Mouse (Mus musculus) WW6 (cell line): ENCODE measurements around the gene Stmnd1.
"Not testable (repeated sequence)": the region's sequence is repeated elsewhere in the genome, so short reads cannot be mapped to it uniquely, and the experiment has no call there.

ENCODE experiments used
- DNase-seq: peaks from one replicate; pipeline ENCODE4 v3.0.0-alpha.2; 2013; ENCODE audit warnings: low read depth, low spot score

Stmnd1 gene

DNA sequence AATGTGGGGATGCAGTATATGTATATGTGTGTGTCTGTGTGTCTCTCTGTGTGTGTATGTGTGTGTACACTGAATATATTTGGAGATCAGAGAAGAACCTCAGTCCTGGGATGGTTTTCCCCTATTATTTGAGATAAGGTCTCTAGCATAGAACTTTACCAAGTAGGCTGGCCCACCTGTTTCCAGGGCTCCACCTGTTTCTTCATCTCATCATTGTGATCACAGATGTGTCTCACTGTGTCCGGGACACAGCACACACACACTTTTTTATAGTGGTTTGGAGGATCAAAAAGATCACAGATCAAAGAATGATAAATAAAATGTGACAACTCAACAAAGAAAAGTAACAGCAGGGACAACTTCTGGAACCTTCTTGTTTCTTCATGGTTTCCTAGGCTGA lies 17.0 kb downstream of the Stmnd1 start:
- DNase-seq: no peak

GRCm38 (mm10) chr13:46294365-46294764 lies 20.8 kb downstream of the Stmnd1 start:
- DNase-seq: no peak

GRCm38 (mm10) chr13:46297701-46298100 lies 24.2 kb downstream of the Stmnd1 start:
- no peak for DNase-seq

- peak; percentile 16 for DNase-seq
Observed at GRCm38 (mm10) chr13:46310790-46311189, 37.3 kb downstream of the Stmnd1 start.

DNA sequence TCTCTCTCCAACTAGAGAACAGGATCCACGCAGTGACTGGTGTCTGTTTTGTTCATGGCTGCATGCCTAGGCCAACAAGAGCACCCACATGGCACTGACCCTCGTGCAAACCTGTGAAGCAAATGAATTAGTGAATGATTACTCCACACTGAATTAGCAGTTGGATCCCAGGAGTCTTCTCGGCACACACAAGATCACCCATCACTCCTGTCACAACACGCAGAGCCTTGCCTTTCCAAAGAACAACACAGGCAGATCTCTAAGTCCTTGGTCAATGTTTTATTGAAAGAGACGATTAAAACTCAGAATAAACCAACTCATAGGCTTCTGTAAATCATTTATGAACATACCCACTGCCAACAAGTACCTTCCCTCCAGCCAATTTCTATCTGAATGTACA lies 39.7 kb downstream of the Stmnd1 start:
- no peak for DNase-seq

DNA sequence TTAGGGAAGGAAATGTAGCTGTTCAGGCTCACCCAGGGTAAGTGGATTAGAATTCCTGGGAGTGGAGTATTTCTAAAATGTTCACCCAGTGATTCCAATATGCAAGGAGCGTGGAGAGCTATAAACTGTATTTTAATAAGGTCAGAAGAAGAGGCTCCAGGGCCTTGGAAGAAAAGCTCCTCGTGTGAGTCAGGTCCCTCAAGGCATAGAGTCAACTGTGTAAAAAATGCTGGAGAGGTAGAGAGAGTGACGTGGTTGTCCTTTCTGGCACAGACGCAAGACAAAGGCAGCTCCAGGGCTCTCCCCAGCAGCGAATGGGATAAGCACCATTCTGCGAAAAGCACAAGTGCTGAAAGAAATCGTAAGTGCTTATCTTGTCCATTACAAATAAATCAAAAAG lies 41.6 kb downstream of the Stmnd1 start:
- DNase-seq: no peak

- DNase-seq: no peak
Observed at GRCm38 (mm10) chr13:46326351-46326985, 52.9 kb downstream of the Stmnd1 start.

- no peak for DNase-seq
Observed at GRCm38 (mm10) chr13:46335020-46335419, 61.5 kb downstream of the Stmnd1 start.

GRCm38 (mm10) chr13:46336281-46336680 lies 62.8 kb downstream of the Stmnd1 start:
- not testable (repeated sequence) for DNase-seq

- DNase-seq: no peak
Observed at GRCm38 (mm10) chr13:46337791-46338190, 64.3 kb downstream of the Stmnd1 start.

DNA sequence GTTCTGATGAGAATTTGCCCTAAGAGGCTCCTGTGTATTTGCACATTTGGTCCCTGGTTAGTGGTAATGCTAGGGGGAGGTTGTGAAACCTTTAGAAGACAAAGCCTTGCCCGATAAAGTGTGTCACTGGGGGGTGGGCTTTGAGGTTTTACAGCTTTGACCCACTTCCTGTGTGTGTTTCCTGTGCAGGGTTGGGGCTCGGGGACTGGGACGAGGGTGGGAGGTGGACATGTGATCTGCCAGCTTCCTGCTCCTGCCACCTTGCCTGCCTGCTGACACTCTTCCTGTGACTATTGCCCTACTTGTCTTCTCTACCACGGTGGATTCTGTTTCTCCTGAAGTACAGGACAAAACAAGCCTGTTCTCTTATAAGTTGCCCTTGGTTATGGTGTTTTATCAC lies 66.4 kb downstream of the Stmnd1 start:
- no peak for DNase-seq

DNA sequence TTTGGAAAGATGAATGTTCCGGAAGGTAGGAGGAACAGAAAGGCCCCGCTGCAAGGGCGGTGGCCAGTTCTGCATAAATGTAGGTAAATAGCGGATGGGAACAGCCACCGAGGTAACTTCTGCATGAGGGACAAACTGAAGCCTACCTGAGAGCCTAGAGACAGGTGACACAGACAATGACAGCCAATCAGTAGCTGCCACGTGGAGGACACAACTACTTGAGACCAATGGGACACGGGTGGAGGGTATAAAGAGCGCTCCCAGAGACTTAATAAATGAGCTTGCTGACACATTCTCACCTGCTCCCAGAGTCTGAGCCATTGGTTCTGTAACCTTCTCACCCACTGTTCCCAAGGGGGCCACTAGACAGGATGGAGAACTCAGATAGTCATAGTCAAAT lies 67.1 kb downstream of the Stmnd1 start:
- DNase-seq: no peak

GRCm38 (mm10) chr13:46341419-46341818 lies 67.9 kb downstream of the Stmnd1 start:
- DNase-seq: no peak

DNA sequence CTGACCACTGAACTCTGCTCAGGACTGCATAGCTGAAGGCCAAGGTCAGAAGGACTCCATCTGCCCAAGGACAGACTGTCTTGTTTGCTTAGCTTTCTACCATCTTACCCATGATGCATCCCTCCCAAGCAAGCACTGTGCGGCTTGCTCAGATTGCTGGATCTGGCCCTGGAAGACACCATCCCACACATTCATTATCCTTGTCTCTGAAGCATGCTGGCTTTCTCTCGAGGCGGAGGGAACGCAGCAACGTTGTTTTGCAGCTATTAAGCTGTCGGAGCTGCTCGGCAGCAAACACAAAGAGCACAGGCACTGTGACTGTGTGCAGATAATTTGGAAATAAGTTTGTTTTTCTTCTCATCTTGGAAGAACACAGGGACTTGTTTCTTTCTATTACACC lies 69.7 kb downstream of the Stmnd1 start:
- DNase-seq: no peak

DNA sequence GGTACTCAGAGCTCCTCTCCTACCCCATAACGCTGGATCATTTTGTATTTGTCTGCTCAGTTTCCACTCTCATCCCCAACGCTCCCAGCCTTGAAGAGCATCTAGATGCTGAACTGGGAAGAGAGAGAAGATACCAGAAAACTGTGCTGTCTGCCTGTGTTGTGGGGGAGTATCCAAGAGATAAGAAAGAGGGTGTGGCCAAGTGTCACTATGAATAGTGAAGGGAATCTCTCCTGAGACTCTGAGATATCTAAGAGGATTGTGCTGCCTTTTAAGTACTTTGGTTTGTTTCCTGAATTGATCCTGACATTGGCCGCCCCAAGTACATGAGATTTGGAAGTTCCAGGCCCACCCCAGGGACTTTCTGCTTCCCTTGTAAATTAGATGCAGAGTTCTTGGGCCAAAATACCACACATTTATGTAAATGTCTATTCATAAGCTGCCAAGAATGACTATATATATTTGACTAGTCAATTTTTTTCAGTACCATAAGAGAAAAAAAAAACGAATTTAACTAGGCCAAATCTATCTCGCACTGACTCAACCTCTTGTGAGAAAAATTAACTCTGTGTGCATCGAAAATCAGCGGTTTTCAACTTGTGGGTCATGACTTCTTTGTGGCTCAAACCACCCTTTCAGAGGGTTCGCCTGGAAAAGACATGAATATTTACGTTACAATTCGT lies 73.5 kb downstream of the Stmnd1 start:
- DNase-seq: no peak

- no peak for DNase-seq
Observed at GRCm38 (mm10) chr13:46349664-46350063, 76.1 kb downstream of the Stmnd1 start.
